Mouse (Mus musculus) liver, embryonic 14.5 days (tissue): Measurements from ENCODE around the gene Hoxa3. TPM values are rescaled to one million over a fixed set of nuclear protein-coding genes. Genes with fewer than 3 reads are reported as not detected.

Experiments used
- ATAC-seq: fragments of 200-750 bp; cut with Nextera tagmentation; 2 replicates; pipeline ENCODE4 v1.8.0; 2017; ENCODE audit warnings: moderate number of reproducible peaks, mild to moderate bottlenecking, moderate library complexity; ENCODE audit not compliant: insufficient read depth
- DNase-seq, 3 experiments: peaks; one replicate each; pipeline ENCODE4 v3.0.0-alpha.2; 2012 to 2013; ENCODE audit warnings: low read depth in 3 of 3, low spot score in 3 of 3
- H3K27ac ChIP-seq: fragments of 300-500 bp; sonication (generic); 2 replicates; pipeline ENCODE4 v1.5.1; 2014; ENCODE audit warnings: moderate library complexity, mild to moderate bottlenecking, control low read depth, inconsistent platforms
- H3K27me3 ChIP-seq: fragments of 300-500 bp; sonication (generic); 2 replicates; pipeline ENCODE4 v1.6.1; 2014; ENCODE audit warnings: mild to moderate bottlenecking, low read length, moderate library complexity; ENCODE audit not compliant: control insufficient read depth, insufficient read depth
- H3K36me3 ChIP-seq: fragments of 300-500 bp; sonication (generic); replicated peaks from 2 replicates; pipeline ENCODE4 v1.6.1; 2014; ENCODE audit warnings: low read depth; ENCODE audit not compliant: control insufficient read depth, insufficient read depth
- H3K4me1 ChIP-seq, 2 experiments: fragments of 200-500 bp in 1 of 2; fragments of 300-500 bp in 1 of 2; sonication (generic) in 1 of 2; replicated peaks; 2 replicates each; pipeline ENCODE4 v1.6.1; 2012 to 2014; ENCODE audit warnings: antibody characterized with exemption in 1 of 2, inconsistent platforms in 1 of 2, low read length in 1 of 2; ENCODE audit not compliant: control insufficient read depth in 2 of 2, insufficient read depth in 2 of 2
- H3K4me2 ChIP-seq: fragments of 300-500 bp; sonication (generic); 2 replicates; pipeline ENCODE4 v1.6.1; 2014; ENCODE audit warnings: low read depth, mild to moderate bottlenecking, control low read depth, moderate library complexity
- H3K4me3 ChIP-seq, 2 experiments: fragments of 200-500 bp in 1 of 2; fragments of 300-500 bp in 1 of 2; sonication (generic) in 1 of 2; 2 replicates each; pipeline ENCODE4 v1.5.1; 2012 to 2014; ENCODE audit warnings: low read depth in 2 of 2, low read length in 2 of 2, mild to moderate bottlenecking in 2 of 2, control low read depth in 1 of 2, inconsistent platforms in 1 of 2, moderate library complexity in 1 of 2; ENCODE audit not compliant: insufficient read depth in 1 of 2
- H3K9ac ChIP-seq: fragments of 300-500 bp; sonication (generic); replicated peaks from 2 replicates; pipeline ENCODE4 v1.6.1; 2014; ENCODE audit warnings: mild to moderate bottlenecking, control low read depth, moderate library complexity
- H3K9me3 ChIP-seq: fragments of 300-500 bp; sonication (generic); 2 replicates; pipeline ENCODE4 v1.6.1; 2016; ENCODE audit warnings: low read length, mixed read lengths; ENCODE audit not compliant: control insufficient read depth
- CTCF ChIP-seq: IDR thresholded peaks from 2 replicates; pipeline ENCODE4 v1.5.1; 2016; ENCODE audit warnings: antibody characterized with exemption, low read depth, control low read depth
- EP300 ChIP-seq: IDR thresholded peaks from 2 replicates; pipeline ENCODE4 v1.6.1; 2016; ENCODE audit warnings: antibody characterized with exemption, low read depth
- WGBS: fragments of 180-500 bp; shearing (Covaris S2); extraction: QIAGEN DNeasy Blood & Tissue Kit; methylation state at CpG from one replicate; pipeline ENCODE4 v1.1.7; 2014; ENCODE audit not compliant: insufficient replicate concordance; 5-methylcytosine and 5-hydroxymethylcytosine counted together
- polyA plus RNA-seq, 2 experiments: library from polyadenylated mRNA; depleted of rRNA in 1 of 2; stranded (reverse) in 1 of 2; unstranded in 1 of 2; fragments of >200 nt; fragmentation: Nextera tagmentation in 1 of 2; extraction: Ambion mirVana in 1 of 2; gene quantifications; 2 replicates each; pipeline versions ENCODE4 v1.2.1 to v1.2.3; 2012 to 2014

Gene Hoxa3
- polyA plus RNA-seq, 2 experiments, result 0.13 to 0.37 TPM

DNA sequence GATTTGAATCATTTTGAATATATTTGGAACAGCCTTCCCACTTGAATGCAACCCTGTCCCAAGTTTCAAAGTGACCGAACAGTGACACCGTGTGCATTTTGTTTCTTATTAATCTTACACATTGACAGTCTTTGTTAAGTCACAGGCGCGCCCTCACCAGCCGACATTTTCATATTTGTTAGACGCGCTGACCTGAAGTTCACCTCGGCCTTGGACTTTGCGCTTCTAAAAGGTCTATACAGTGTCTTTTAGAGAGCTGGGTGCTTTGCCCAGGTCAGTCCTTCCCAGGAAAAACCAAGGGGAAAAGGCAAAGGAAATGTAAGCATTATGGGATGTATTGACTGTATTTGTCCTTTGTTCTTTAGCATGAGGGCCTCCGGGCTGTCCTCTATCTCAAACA is 18.4 kb downstream of the Hoxa3 start:
- no peak for DNase-seq
- no peak for ATAC-seq

DNA sequence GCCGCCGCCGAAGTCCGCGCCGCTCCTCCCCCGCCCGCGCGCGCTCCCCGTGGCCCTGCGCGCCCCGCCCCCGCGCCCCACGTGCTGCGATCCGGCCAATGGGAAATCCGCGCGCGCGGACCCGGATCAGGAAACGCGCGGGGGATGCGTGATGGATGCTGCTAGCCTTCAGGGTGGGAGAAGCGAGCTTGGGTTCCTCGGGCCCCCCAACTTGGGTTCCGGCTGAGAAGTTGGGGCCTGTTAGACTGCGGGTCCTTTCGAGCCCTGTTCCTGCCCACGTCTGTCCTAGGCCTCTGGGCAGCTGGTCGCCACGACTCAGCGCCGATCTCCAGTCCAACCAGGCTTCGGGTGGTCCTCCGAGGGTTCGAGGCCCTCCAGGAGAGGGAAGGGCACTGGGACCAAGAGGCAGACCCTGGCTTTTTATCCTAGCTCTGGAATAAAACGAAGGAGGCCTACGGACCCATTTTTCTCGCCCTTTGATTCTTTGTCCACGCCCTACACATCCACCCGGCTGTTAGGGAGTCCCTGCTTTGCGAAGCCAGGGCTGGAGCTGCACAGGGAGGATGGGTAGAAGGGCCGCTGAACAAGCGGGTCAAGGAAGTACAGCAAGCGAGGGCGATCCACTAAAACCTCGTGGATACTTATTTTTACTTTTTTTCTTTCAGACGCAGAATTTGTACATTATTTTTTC is 21.1 kb downstream of the Hoxa3 start:
- H3K9ac ChIP-seq, result no peak overlapping the region
- TF ChIP-seq EP300 (no peak), CTCF (no peak)
- peaks cover 79% of the 10 kb centered on the region for H3K27me3 ChIP-seq

More for the DNA sequence above, 18.4 kb downstream of the Hoxa3 start:
- H3K4me1 ChIP-seq, result 0 out of 4 replicates have a peak, but pooled peaks cover 0 to 2% of the 10 kb centered on the region in 2 experiments
- H3K9ac ChIP-seq, result no peak overlapping the region
- no peak overlapping the region for H3K4me3 ChIP-seq
- 31% methylated on average over 10 of the region's 10 CpGs for WGBS
- H3K36me3 ChIP-seq, result no peaks in the 10 kb centered on the region
- H3K27ac ChIP-seq, result no peak overlapping the region
- peaks cover 88% of the 10 kb centered on the region for H3K27me3 ChIP-seq
- no peak overlapping the region for H3K4me2 ChIP-seq
- TF ChIP-seq EP300 (no peak), CTCF (no peak)
- H3K9me3 ChIP-seq, result no peaks in the 10 kb centered on the region

DNA sequence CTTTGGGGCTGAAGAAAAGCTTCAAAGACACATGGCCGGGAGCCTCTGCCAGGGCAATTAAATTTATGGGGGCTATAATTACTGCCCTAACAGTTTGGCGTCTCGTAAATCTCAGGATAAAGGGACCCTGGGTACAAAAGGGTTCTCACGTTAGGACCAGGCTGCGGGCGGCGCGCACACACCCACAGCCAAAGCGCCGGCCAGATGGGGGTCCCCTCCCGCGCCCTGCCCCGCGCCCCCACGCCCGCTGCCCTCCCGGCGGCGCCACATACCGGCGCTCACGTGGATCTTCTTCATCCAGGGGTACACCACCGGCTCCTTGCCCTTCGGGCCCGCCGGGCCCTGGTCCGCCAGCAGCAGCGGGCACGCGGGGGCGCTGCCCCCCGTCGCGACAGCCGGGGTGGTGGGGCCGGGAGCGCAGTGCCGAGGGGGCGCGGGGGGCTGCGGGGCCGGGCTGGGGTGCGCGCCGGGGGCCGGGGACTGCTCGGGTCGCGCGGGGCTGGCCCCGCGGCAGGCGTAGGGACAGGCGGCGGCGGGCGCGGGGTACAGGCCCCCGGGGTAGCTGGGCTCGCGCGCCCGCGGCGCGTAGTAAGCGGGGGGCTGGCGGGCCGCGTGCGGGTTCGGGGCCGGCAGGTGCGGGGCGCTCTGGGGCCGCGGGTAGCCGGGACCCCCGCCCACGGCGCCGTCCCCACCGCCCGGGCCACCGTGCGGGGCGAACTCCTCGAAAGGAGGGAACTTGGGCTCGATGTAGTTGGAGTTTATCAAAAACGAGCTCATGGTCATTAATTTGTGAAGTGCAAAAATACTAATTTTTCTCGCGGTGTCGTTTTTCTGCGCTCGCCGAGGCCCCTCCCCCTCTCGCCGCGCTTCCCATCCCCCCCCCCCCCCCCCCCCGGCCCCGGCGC is 22.0 kb downstream of the Hoxa3 start, which contains the start of gene Hoxa4:
Hoxa4 (minus strand) TSS at position 848 of the 905 bp plus-strand sequence.
- Histone ChIP-seq H3K27ac (no peak within 1 kb of the TSS), H3K4me2 (peak within 1 kb of the TSS; percentile 62), H3K9me3 (no peaks in the 10 kb centered on the region), H3K4me1 (no peaks in the 10 kb centered on the region), H3K36me3 (no peaks in the 10 kb centered on the region), H3K4me3 (peak within 1 kb of the TSS; percentile 48 to 51), H3K27me3 (peaks cover 78% of the 10 kb centered on the region), H3K9ac (no peak within 1 kb of the TSS; the same call in 1 of the 2 replicates)
- ATAC-seq (no peak), DNase-seq (no peak)
- WGBS, result 2% methylated on average over 70 of the region's 102 CpGs
- TF ChIP-seq EP300 (no peak), CTCF (no peak)

More for the DNA sequence above, 21.1 kb downstream of the Hoxa3 start:
- H3K4me2 ChIP-seq, result peak overlapping the region; percentile 62
- no peaks in the 10 kb centered on the region for H3K9me3 ChIP-seq
- ATAC-seq (no peak), DNase-seq (no peak)
- no peak overlapping the region for H3K27ac ChIP-seq
- H3K4me3 ChIP-seq, result peak overlapping the region; percentile 48 to 51
- 2% methylated on average over 54 of the region's 55 CpGs for WGBS
- no peaks in the 10 kb centered on the region for H3K36me3 ChIP-seq
- 0 out of 4 replicates have a peak, but pooled peaks cover 0 to 2% of the 10 kb centered on the region in 2 experiments for H3K4me1 ChIP-seq

DNA sequence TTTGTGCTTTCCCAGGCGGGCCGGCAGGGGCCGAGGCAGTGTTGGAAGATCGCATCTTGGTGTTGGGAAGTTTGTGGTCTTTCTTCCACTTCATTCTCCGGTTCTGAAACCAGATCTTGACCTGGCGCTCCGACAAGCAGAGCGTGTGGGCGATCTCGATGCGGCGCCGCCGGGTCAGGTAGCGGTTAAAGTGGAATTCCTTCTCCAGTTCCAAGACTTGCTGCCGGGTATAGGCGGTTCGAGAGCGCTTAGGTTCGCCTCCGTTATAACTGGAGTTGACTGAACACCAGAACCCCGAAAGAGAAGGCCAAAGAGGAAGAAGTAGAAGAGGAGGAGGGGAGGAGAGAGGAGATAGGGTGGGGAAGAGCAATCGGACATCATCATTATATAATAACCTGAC is 22.7 kb downstream of the Hoxa3 start:
- DNase-seq (no peak), ATAC-seq (no peak)
- no peaks in the 10 kb centered on the region for H3K36me3 ChIP-seq
- H3K4me1 ChIP-seq, result no peaks in the 10 kb centered on the region
- H3K27ac ChIP-seq, result no peak overlapping the region
- H3K4me3 ChIP-seq, result no peak overlapping the region
- 14% methylated on average over 23 of the region's 23 CpGs for WGBS
- peak overlapping the region; percentile 45; the same call in 1 of the 2 replicates for H3K4me2 ChIP-seq
- no peak overlapping the region for H3K9ac ChIP-seq
- H3K9me3 ChIP-seq, result no peaks in the 10 kb centered on the region
- peaks cover 83% of the 10 kb centered on the region for H3K27me3 ChIP-seq
- no peak for TF ChIP-seq EP300
- TF ChIP-seq CTCF, result no peak

DNA sequence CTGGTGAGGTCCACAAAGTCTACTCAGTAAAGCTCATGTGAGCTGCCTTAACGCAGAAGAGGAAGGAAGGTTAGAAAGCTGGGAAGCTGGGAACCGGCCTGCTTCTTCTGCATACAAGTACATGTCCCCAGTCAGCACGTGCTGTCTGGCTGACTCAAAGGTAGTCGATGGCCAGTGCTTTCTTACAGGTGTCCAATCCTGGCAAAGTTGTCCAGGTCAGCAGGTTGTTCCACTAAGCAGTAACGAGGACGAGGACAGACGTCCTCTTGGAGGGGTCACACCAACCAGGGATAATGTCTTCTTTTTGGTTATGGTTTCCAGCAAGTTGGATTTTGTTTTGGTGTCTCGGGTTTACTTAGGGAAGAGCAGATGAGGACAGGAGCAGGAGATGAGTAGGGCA is 23.2 kb downstream of the Hoxa3 start:
- WGBS, result 27% methylated on average over 8 of the region's 8 CpGs
- no peak for DNase-seq
- Histone ChIP-seq H3K4me1 (no peaks in the 10 kb centered on the region), H3K9ac (no peak overlapping the region), H3K27me3 (peaks cover 83% of the 10 kb centered on the region), H3K9me3 (no peaks in the 10 kb centered on the region), H3K4me3 (no peak overlapping the region), H3K4me2 (no peak overlapping the region), H3K36me3 (no peaks in the 10 kb centered on the region), H3K27ac (no peak overlapping the region)
- no peak for ATAC-seq
- no peak for TF ChIP-seq EP300
- no peak for TF ChIP-seq CTCF
